Mouse (Mus musculus) small intestine, adult 2 months (tissue): ENCODE measurements around the gene Xirp2.

ENCODE experiments used
- CTCF ChIP-seq: fragments of 200-500 bp; IDR thresholded peaks from 2 replicates; pipeline ENCODE4 v1.5.1; 2012; ENCODE audit warnings: low read depth, mild to moderate bottlenecking, control low read depth, inconsistent platforms, low read length, moderate library complexity, mixed read lengths; ENCODE audit not compliant: insufficient replicate concordance, insufficient read length; ENCODE audit errors: extremely low read depth
- POLR2A ChIP-seq: fragments of 200-500 bp; IDR thresholded peaks from 2 replicates; pipeline ENCODE4 v1.6.1; 2012; ENCODE audit warnings: low read depth, mild to moderate bottlenecking, control low read depth, inconsistent platforms, low read length, moderate library complexity

- TF ChIP-seq CTCF = no peak
- TF ChIP-seq POLR2A = no peak
Measured at GRCm38 (mm10) chr2:67505457-67505856, 59.7 kb downstream of the Xirp2 start.
